Mouse (Mus musculus) neural tube, embryonic 14.5 days (tissue): Measurements from ENCODE around the gene Tial1. TPM values are rescaled to one million over a fixed set of nuclear protein-coding genes. Genes with fewer than 3 reads are reported as not detected.

ENCODE experiments used
- ATAC-seq: fragments of 200-750 bp; cut with Nextera tagmentation; 2 replicates; pipeline ENCODE4 v1.8.0; 2017; ENCODE audit warnings: low read depth, mild to moderate bottlenecking, moderate TSS enrichment, moderate library complexity
- H3K27ac ChIP-seq: fragments of 300-500 bp; sonication (generic); 2 replicates; pipeline ENCODE4 v1.5.1; 2014; ENCODE audit warnings: low read depth, mild to moderate bottlenecking, control low read depth, low read length, moderate library complexity, mixed read lengths
- H3K27me3 ChIP-seq: fragments of 300-500 bp; sonication (generic); 2 replicates; pipeline ENCODE4 v1.6.1; 2014; ENCODE audit warnings: low read length; ENCODE audit not compliant: control insufficient read depth, insufficient read depth
- H3K36me3 ChIP-seq: fragments of 300-500 bp; sonication (generic); 2 replicates; pipeline ENCODE4 v1.6.1; 2014; ENCODE audit warnings: low read length, mixed read lengths; ENCODE audit not compliant: control insufficient read depth, insufficient read depth
- H3K4me1 ChIP-seq: fragments of 300-500 bp; sonication (generic); 2 replicates; pipeline ENCODE4 v1.6.1; 2014; ENCODE audit warnings: low read length; ENCODE audit not compliant: control insufficient read depth, insufficient read depth
- H3K4me2 ChIP-seq: fragments of 300-500 bp; sonication (generic); 2 replicates; pipeline ENCODE4 v1.6.1; 2014; ENCODE audit warnings: mild to moderate bottlenecking, low read depth, low read length, control low read depth
- H3K4me3 ChIP-seq: fragments of 300-500 bp; sonication (generic); 2 replicates; pipeline ENCODE4 v1.5.1; 2014; ENCODE audit warnings: low read depth, low read length, control low read depth, mixed read lengths
- H3K9ac ChIP-seq: fragments of 300-500 bp; sonication (generic); replicated peaks from 2 replicates; pipeline ENCODE4 v1.6.1; 2014; ENCODE audit warnings: low read depth, mild to moderate bottlenecking, control low read depth, low read length, mixed read lengths
- H3K9me3 ChIP-seq: fragments of 300-500 bp; sonication (generic); 2 replicates; pipeline ENCODE4 v1.6.1; 2016; ENCODE audit warnings: low read length; ENCODE audit not compliant: control insufficient read depth
- WGBS: fragments of 180-500 bp; shearing (Covaris S2); extraction: QIAGEN DNeasy Blood & Tissue Kit; methylation state at CpG from one replicate; pipeline ENCODE4 v1.1.7; 2014; 5-methylcytosine and 5-hydroxymethylcytosine counted together
- polyA plus RNA-seq: library from polyadenylated mRNA; unstranded; fragments of >200 nt; fragmentation: Nextera tagmentation; extraction: Ambion mirVana; gene quantifications from 2 replicates; pipeline ENCODE4 v1.2.1, GENCODE M21; 2014

Tial1 gene
- polyA plus RNA-seq, 1 experiment from 2014 or later = 41.7 TPM

GRCm38 (mm10) chr7:128403988-128404387, 57.5 kb downstream of the Tial1 start:
- H3K4me3 ChIP-seq = no peak overlapping the region
- H3K9me3 ChIP-seq = no peaks in the 10 kb centered on the region
- no peaks in the 10 kb centered on the region for H3K36me3 ChIP-seq
- no peak overlapping the region for H3K4me2 ChIP-seq
- 96% methylated on average over 6 of the region's 6 CpGs for WGBS
- H3K27ac ChIP-seq = no peak overlapping the region
- no peak for ATAC-seq
- H3K27me3 ChIP-seq = no peaks in the 10 kb centered on the region
- no peak overlapping the region for H3K9ac ChIP-seq
- H3K4me1 ChIP-seq = no peaks in the 10 kb centered on the region

- H3K9ac ChIP-seq = no peak overlapping the region
- H3K9me3 ChIP-seq = no peaks in the 10 kb centered on the region
- H3K4me2 ChIP-seq = no peak overlapping the region
- H3K36me3 ChIP-seq = no peaks in the 10 kb centered on the region
- no peak for ATAC-seq
- no peaks in the 10 kb centered on the region for H3K27me3 ChIP-seq
- no peak overlapping the region for H3K27ac ChIP-seq
- 85% methylated on average over 6 of the region's 6 CpGs for WGBS
- H3K4me3 ChIP-seq = no peak overlapping the region
- H3K4me1 ChIP-seq = no peaks in the 10 kb centered on the region
Measured at GRCm38 (mm10) chr7:128403586-128403985, 57.9 kb downstream of the Tial1 start.

- no peaks in the 10 kb centered on the region for H3K27me3 ChIP-seq
- WGBS = 82% methylated on average over 10 of the region's 10 CpGs
- H3K9me3 ChIP-seq = no peaks in the 10 kb centered on the region
- no peak overlapping the region for H3K4me2 ChIP-seq
- ATAC-seq = no peak
- H3K9ac ChIP-seq = no peak overlapping the region
- no peaks in the 10 kb centered on the region for H3K36me3 ChIP-seq
- no peaks in the 10 kb centered on the region for H3K4me1 ChIP-seq
- no peak overlapping the region for H3K4me3 ChIP-seq
- no peak overlapping the region for H3K27ac ChIP-seq
Measured at GRCm38 (mm10) chr7:128403128-128403527, 58.4 kb downstream of the Tial1 start.

- no peaks in the 10 kb centered on the region for H3K27me3 ChIP-seq
- no peak overlapping the region for H3K9ac ChIP-seq
- 93% methylated on average over 8 of the region's 8 CpGs for WGBS
- no peaks in the 10 kb centered on the region for H3K36me3 ChIP-seq
- H3K9me3 ChIP-seq = no peaks in the 10 kb centered on the region
- H3K4me1 ChIP-seq = no peaks in the 10 kb centered on the region
- ATAC-seq = no peak
- H3K4me2 ChIP-seq = no peak overlapping the region
- no peak overlapping the region for H3K4me3 ChIP-seq
- H3K27ac ChIP-seq = no peak overlapping the region
Measured at GRCm38 (mm10) chr7:128402577-128402976, 58.9 kb downstream of the Tial1 start.

- Histone ChIP-seq H3K4me3 (no peak overlapping the region), H3K4me1 (no peaks in the 10 kb centered on the region), H3K36me3 (no peaks in the 10 kb centered on the region), H3K27ac (no peak overlapping the region), H3K9me3 (no peaks in the 10 kb centered on the region), H3K9ac (no peak overlapping the region), H3K27me3 (no peaks in the 10 kb centered on the region), H3K4me2 (no peak overlapping the region)
- 83% methylated on average over 4 of the region's 4 CpGs for WGBS
- no peak for ATAC-seq
Measured at GRCm38 (mm10) chr7:128398664-128399063, 62.9 kb downstream of the Tial1 start.

- 71% methylated on average over 2 of the region's 2 CpGs for WGBS
- H3K4me3 ChIP-seq = no peak overlapping the region
- no peaks in the 10 kb centered on the region for H3K4me1 ChIP-seq
- no peak overlapping the region for H3K9ac ChIP-seq
- ATAC-seq = no peak
- H3K27me3 ChIP-seq = no peaks in the 10 kb centered on the region
- H3K27ac ChIP-seq = no peak overlapping the region
- no peaks in the 10 kb centered on the region for H3K36me3 ChIP-seq
- no peak overlapping the region for H3K4me2 ChIP-seq
- no peaks in the 10 kb centered on the region for H3K9me3 ChIP-seq
Measured at GRCm38 (mm10) chr7:128397066-128397465, 64.5 kb downstream of the Tial1 start.

DNA sequence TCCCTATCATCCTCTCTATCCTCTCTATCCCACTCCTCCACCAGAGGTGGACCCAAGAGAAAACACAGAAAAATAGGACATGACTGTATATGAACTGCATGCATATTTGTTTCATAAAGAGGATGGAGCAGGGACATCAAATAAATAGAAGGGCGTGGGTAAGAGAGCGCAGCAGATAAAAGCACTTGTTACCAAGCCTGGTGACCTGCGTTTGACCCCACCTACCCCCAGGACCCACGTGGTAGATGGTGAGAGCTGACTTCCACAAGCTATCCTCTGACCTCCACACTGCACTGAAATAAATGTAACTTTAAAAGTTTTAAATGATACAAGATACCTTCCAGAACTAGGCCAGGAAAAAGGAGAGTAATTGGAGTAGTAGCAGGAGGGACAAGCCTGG, 67.8 kb downstream of the Tial1 start:
- 57% methylated on average over 4 of the region's 4 CpGs for WGBS
- no peak overlapping the region for H3K9ac ChIP-seq
- no peak overlapping the region for H3K27ac ChIP-seq
- H3K4me3 ChIP-seq = no peak overlapping the region
- H3K36me3 ChIP-seq = no peaks in the 10 kb centered on the region
- H3K4me2 ChIP-seq = no peak overlapping the region
- H3K9me3 ChIP-seq = no peaks in the 10 kb centered on the region
- no peak for ATAC-seq
- no peaks in the 10 kb centered on the region for H3K4me1 ChIP-seq
- H3K27me3 ChIP-seq = no peaks in the 10 kb centered on the region

DNA sequence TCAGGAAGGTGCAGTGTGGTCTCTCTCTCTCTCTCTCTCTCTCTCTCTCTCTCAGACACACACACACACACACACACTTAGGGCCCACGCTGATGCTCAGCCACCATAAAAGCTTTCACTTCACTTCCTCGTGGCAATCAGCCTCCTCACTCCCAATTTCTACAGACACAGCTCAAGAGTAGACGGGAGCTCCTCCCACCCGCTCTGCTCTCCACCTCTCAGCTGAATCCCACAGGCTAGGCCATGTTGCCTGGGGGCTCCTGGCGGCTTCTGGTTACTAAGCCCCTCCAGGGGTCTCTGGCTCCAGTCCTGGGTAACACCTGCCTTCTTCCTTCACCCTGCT, 68.6 kb downstream of the Tial1 start:
- WGBS = 37% methylated on average over 5 of the region's 5 CpGs
- Histone ChIP-seq H3K9ac (no peak overlapping the region), H3K9me3 (no peaks in the 10 kb centered on the region), H3K4me3 (no peak overlapping the region), H3K4me1 (no peaks in the 10 kb centered on the region), H3K27me3 (no peaks in the 10 kb centered on the region), H3K27ac (no peak overlapping the region), H3K36me3 (no peaks in the 10 kb centered on the region), H3K4me2 (no peak overlapping the region)
- no peak for ATAC-seq

GRCm38 (mm10) chr7:128392071-128392971, 69.2 kb downstream of the Tial1 start:
- no peak for ATAC-seq
- H3K9ac ChIP-seq = no peak overlapping the region
- H3K4me2 ChIP-seq = no peak overlapping the region
- H3K27me3 ChIP-seq = no peaks in the 10 kb centered on the region
- no peaks in the 10 kb centered on the region for H3K9me3 ChIP-seq
- H3K36me3 ChIP-seq = no peaks in the 10 kb centered on the region
- H3K4me1 ChIP-seq = no peaks in the 10 kb centered on the region
- no peak overlapping the region for H3K27ac ChIP-seq
- WGBS = 86% methylated on average over 18 of the region's 18 CpGs
- no peak overlapping the region for H3K4me3 ChIP-seq
